Mouse (Mus musculus) thymus, adult 2 months (tissue): ENCODE results near the gene Gpr137b. TPM values are rescaled to one million over a fixed set of nuclear protein-coding genes. Genes with fewer than 3 reads are reported as not detected.
"Not testable (repeated sequence)": the region's sequence is repeated elsewhere in the genome, so short reads cannot be mapped to it uniquely, and the experiment has no call there.

Experiments used
- DNase-seq: peaks from one replicate; pipeline ENCODE4 v3.0.0; 2021
- H3K27ac ChIP-seq: fragments of 200-500 bp; 2 replicates; pipeline ENCODE4 v1.5.1; 2012; ENCODE audit warnings: low read length, control low read depth; ENCODE audit not compliant: control insufficient read depth, insufficient read depth
- H3K27me3 ChIP-seq: fragments of 200-500 bp; 2 replicates; pipeline ENCODE4 v1.6.1; 2012; ENCODE audit warnings: mild to moderate bottlenecking, low read length, moderate library complexity, mixed read lengths; ENCODE audit not compliant: control insufficient read depth, insufficient read depth
- H3K36me3 ChIP-seq: fragments of 200-500 bp; 2 replicates; pipeline ENCODE4 v1.6.1; 2012; ENCODE audit warnings: mild to moderate bottlenecking, low read length, moderate library complexity; ENCODE audit not compliant: control insufficient read depth, insufficient read depth
- H3K4me1 ChIP-seq: fragments of 200-500 bp; replicated peaks from 2 replicates; pipeline ENCODE4 v1.6.1; 2012; ENCODE audit warnings: low read length; ENCODE audit not compliant: control insufficient read depth, insufficient read depth
- H3K4me3 ChIP-seq: fragments of 200-500 bp; 2 replicates; pipeline ENCODE4 v1.5.1; 2012; ENCODE audit warnings: mild to moderate bottlenecking, low read length, control low read depth, moderate library complexity; ENCODE audit not compliant: control insufficient read depth, insufficient read depth
- CTCF ChIP-seq: fragments of 200-500 bp; IDR thresholded peaks from 2 replicates; pipeline ENCODE4 v1.5.1; 2012; ENCODE audit warnings: mild to moderate bottlenecking, control low read depth, low read length, moderate library complexity, borderline replicate concordance; ENCODE audit not compliant: control insufficient read depth, poor library complexity, insufficient read depth; ENCODE audit errors: extremely low read depth
- POLR2A ChIP-seq: fragments of 200-500 bp; IDR thresholded peaks from 2 replicates; pipeline ENCODE4 v1.6.1; 2012; ENCODE audit warnings: mild to moderate bottlenecking, low read length, control low read depth, moderate library complexity; ENCODE audit not compliant: control insufficient read depth, poor library complexity, insufficient read depth; ENCODE audit errors: extremely low read depth
- WGBS: fragments of 180-500 bp; shearing (Covaris S2); methylation state at CpG from one replicate; pipeline ENCODE4 v1.1.7; 2018; 5-methylcytosine and 5-hydroxymethylcytosine counted together
- polyA plus RNA-seq: library from polyadenylated mRNA; depleted of rRNA; stranded (reverse); fragments of >200 nt; gene quantifications from 2 replicates; pipeline ENCODE4 v1.2.3, GENCODE M21; 2012

Gene Gpr137b
- polyA plus RNA-seq, 1 experiment, result 37.0 TPM

DNA sequence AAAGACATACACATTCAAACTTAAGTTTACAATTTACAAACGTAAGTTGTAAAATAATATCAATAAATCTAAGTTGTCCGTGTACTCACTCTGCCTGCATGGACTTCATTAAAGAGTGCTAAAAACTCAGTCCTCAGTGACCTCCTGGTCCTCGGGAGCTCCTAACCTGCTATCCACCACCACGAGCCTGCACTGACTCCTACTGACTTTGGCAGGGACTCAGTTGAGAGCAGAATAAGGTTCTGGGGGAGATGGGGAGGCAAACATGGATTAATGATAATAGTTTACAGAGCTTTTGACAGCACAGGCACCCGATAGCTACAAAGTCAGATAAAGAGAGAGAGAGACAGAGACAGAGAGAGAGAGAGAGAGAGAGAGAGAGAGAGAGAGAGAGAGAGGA, 16.6 kb downstream of the Gpr137b start:
- DNase-seq, result no peak
- H3K4me3 ChIP-seq, result no peak overlapping the region
- no peak overlapping the region for H3K27ac ChIP-seq
- WGBS, result 95% methylated on average over 5 of the region's 5 CpGs
- H3K4me1 ChIP-seq, result no peaks in the 10 kb centered on the region
- no peaks in the 10 kb centered on the region for H3K36me3 ChIP-seq
- H3K27me3 ChIP-seq, result no peaks in the 10 kb centered on the region
- TF ChIP-seq POLR2A (no peak), CTCF (no peak)

DNA sequence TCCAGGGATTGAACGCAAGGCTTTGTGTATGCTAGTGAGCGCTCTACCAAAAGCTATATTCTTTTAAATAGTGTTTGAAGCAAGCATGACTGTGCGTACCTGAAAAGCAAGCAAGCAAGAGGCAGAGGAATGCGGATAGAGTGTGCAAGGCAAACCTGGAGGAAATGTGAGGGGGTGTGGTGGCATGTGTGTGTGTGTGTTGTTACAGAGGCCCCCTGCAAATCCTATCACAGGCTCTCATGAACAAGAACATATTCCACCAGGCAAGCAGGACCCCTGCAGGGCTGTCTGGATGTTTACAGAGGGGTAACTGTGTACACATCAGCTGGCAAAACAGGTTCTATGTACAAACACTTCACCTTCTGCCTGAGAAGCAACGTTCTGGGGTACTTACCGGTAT, 19.8 kb downstream of the Gpr137b start:
- H3K4me1 ChIP-seq, H3K27ac ChIP-seq, H3K36me3 ChIP-seq, H3K27me3 ChIP-seq, H3K4me3 ChIP-seq, DNase-seq: not testable (repeated sequence)
- 88% methylated on average over 6 of the region's 6 CpGs for WGBS

DNA sequence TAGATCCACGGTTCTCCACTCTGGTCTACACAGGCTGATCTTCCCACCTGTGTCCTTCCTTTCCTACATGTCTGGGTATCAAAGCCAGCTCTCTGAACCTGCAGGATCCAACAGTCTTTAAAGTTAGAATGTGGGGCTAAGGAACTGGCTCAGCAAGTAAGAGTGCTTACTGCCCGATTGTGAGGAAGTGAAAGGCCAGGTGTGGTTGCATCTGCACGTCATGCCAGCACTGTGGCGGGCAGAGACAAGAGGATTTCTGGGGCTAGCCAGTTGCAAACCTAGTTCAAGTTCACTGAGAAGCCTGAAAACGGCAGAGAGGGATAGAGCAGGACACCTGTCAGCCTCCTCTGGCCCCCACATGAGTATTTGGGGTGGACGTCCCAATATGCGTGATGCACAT, 22.4 kb downstream of the Gpr137b start:
- H3K4me3 ChIP-seq, result not testable (repeated sequence)

DNA sequence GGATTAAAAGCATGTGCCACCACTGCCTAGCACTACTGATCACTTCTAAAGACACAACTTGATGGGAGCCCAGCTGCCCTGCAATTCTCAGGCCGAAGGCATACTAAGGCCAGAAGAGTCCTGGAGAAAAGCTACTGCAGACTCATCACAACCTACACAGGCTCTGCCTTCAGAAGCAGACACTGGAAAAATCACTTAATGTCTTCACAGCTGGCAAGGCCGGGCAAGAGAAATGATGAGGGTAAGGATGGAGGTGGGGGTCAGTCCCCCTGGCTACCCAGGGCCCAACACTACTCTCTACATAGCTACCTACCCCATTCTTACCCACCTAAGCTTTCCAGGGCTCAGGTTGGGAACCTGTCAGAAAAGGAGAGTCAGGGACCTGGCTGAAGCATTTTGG, 27.4 kb downstream of the Gpr137b start:
- not testable (repeated sequence) for H3K4me3 ChIP-seq, H3K36me3 ChIP-seq, H3K27me3 ChIP-seq, H3K27ac ChIP-seq, DNase-seq, H3K4me1 ChIP-seq
- 97% methylated on average over 2 of the region's 2 CpGs for WGBS

More for the DNA sequence above, 22.4 kb downstream of the Gpr137b start:
- not testable (repeated sequence) for H3K27me3 ChIP-seq, H3K36me3 ChIP-seq, DNase-seq, H3K4me1 ChIP-seq, H3K27ac ChIP-seq
- 67% methylated on average over 7 of the region's 7 CpGs for WGBS

DNA sequence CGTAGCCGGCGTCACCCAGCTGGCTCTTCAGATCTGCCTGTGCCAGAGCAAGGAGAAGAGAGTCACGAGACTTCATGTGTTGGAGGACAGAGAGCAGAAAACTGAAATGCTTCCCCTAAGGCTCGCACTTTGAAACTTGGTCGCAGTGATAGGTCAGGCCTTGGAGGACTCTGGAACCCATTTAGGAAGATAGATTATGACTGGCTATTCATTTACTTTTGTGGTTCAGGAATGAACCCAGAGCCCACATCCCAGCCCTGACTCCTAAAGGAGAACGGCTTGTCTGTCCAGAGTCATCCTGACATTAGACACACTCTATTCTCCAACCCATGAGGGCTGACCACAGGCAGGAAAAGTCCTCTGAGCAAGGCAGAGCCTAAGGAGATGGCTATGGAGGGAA, 30.3 kb downstream of the Gpr137b start:
- not testable (repeated sequence) for H3K27me3 ChIP-seq, H3K4me3 ChIP-seq, H3K27ac ChIP-seq, DNase-seq, H3K4me1 ChIP-seq, H3K36me3 ChIP-seq
- 95% methylated on average over 7 of the region's 7 CpGs for WGBS

DNA sequence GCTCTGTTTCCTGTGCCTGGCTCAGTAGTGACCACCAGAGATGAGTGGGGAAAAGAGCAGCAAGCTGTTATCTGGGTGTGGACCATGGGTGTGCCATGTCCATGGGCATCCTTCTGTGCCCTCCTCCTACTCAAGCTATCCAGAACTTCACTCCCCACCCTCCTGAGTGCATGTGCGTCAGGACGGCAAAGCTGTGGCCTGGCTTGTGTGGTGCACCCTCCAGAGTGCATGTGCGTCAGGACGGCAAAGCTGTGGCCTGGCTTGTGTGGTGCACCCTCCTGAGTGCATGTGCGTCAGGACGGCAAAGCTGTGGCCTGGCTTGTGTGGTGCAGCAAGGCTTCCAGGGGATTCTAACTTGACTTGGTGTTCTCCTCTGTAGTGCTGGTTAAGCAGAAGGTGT, 31.6 kb downstream of the Gpr137b start:
- not testable (repeated sequence) for H3K36me3 ChIP-seq, H3K4me1 ChIP-seq, H3K27me3 ChIP-seq, H3K27ac ChIP-seq, DNase-seq, H3K4me3 ChIP-seq
- WGBS, result 99% methylated on average over 6 of the region's 6 CpGs

DNA sequence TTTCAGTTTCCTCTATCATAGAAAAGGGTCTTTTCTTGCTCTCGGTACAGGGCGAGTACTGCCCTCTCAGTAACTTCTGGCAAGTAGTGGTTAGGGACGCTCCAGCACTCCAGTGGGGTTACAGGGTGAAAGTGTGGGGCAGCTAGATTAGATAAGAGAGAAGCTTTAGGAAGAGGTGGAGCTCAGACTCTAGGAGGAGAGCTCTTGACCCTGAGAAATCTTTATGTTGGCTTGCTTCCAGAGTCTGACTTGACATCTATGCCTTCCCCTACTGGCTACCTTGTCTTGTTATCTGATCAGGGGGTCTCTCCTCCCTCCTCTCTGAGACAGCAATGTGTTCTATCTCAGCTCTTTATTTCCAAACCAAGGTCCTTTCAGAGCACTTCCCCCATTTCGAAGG, 33.8 kb downstream of the Gpr137b start:
- H3K27me3 ChIP-seq, DNase-seq, H3K27ac ChIP-seq, H3K36me3 ChIP-seq, H3K4me3 ChIP-seq, H3K4me1 ChIP-seq: not testable (repeated sequence)
- 96% methylated on average over 4 of the region's 4 CpGs for WGBS

DNA sequence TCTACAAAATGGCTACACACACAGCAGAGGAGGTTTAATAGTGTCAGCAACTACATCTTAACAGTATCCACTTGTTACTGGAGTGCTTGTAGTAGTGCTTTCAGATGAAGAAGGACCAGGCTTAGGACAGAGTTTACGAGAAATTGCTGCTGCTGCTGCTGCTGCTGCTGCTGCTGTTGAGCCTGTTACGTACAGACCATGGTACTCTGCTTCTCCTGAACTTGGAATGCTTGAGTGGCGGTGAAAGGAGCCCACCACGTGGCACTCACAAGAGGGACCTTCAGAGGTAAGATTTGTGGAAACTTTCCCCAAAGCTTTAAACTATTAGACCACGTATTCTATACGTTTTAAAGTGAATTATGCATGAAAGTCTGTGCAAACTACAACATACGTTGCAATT, 35.2 kb downstream of the Gpr137b start:
- DNase-seq, H3K4me1 ChIP-seq, H3K27ac ChIP-seq, H3K36me3 ChIP-seq, H3K4me3 ChIP-seq, H3K27me3 ChIP-seq: not testable (repeated sequence)
- WGBS, result 93% methylated on average over 7 of the region's 7 CpGs

DNA sequence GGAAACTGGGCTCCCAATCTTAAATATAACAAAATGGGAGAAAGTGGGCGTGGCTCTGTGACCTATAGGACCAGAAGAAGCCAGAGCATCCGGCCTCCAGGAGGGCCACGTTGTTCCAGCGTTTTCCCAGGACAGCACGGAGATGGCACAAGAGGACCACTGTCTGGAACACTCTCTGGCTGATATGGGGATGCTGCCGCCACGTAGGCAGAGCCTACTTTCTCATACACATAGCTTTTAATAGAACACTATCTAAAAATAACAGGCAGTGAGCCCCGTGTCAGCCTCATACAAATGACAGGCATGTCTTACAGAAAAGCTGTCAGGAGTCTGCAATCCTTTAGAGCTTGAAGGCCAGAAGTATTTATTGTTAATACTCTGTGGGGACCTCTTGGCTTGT, 35.7 kb downstream of the Gpr137b start:
- not testable (repeated sequence) for H3K36me3 ChIP-seq, DNase-seq, H3K4me1 ChIP-seq, H3K4me3 ChIP-seq, H3K27me3 ChIP-seq, H3K27ac ChIP-seq
- 89% methylated on average over 8 of the region's 8 CpGs for WGBS

DNA sequence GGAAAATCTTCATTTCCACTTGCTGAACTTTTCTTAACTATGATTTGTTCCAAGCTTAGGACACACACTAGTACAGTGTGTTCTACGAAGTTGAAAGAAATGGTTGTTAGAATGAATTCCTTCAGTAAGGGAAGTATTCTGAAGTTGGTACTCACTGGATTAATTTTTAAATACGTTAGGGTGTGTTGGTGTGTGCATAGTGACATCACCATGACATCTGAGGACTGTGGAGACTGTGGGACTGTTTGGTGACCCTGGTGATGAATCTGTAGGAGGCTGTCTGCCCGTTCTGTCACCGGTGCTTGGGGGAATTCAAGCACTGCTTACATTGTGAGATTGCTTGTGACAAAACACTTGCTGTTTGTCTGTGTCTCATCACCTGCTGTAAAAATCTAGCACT, 41.7 kb downstream of the Gpr137b start:
- H3K4me3 ChIP-seq, DNase-seq, H3K4me1 ChIP-seq, H3K27me3 ChIP-seq, H3K36me3 ChIP-seq, H3K27ac ChIP-seq: not testable (repeated sequence)
- WGBS, result 83% methylated on average over 4 of the region's 4 CpGs

DNA sequence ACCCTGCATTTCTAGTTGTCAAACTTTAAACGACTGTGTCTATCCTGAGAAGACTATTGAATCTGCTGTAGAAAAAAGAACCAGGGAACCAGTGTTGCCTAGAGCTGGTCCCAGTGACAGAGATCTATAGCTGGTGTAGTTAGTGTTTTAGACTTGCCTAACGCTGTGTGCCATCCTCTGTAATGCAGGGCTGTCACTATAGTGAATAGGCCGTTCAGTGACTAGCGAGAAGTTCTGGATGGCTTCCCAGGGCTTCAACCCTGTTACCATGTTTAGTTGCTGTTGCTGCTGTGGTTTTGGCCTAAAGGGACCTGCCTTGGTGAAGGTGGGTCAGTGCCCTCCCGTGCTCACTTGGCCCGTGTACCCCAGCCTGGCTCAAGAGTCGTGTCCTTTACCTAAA, 43.1 kb downstream of the Gpr137b start:
- H3K4me3 ChIP-seq, DNase-seq, H3K36me3 ChIP-seq, H3K4me1 ChIP-seq, H3K27me3 ChIP-seq, H3K27ac ChIP-seq: not testable (repeated sequence)
- 90% methylated on average over 7 of the region's 7 CpGs for WGBS
